In the genomic region with DNA sequence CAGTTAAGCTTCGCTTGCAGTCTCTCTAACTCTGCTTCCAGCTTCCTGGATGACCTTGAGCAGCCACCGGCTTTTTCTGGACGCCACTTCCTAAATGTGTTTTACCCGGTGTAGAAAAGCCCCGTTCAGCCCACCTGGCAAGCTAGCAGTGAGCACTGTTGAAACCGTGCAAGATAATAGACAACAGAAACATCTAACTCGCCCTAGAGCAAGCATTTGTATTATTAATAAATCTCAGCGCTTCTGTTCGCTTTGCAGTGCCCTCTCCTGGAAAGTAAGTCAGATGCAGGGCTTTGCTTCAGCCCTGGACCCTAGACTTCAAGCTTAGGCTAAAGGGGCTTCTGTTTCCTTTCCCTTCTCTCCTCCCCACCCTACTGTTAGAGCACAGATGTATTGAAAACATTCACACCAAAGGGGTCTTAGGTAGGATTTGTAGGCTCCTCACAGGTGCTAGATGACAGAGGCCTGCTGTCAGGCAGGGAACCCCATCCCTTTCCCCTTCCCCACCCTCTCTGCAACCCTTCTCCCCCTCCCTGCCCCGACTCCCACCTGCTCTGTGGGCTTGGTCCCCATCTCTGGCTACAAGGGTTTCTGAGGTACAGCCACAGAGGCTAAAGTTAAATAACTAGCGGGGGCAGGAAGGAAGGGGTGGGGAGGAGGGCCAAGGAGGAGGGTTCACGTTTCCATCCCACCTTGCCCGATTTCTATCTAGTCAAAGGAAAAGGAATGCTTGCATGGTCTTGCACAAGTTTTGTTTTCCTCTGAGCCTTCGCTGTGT, we compare ENCODE assay signal across 8 mouse cellular contexts. TPM values are rescaled to one million over a fixed set of nuclear protein-coding genes. Genes with fewer than 3 reads are reported as not detected.
DNase-seq lines count a peak whose midpoint lies in the region; ATAC-seq and TF ChIP-seq lines count a peak whose summit lies in the region.

A gene (minus strand): TSS at position 593 of the 778 bp plus-strand sequence.

- ATAC-seq in lung, embryonic 15.5 days (ENCODE audit: borderline replicate concordance, extremely low read depth, low FRiP score, low TSS enrichment), result no peak
- no peak for ATAC-seq in hindbrain, postnatal 0 days
- no peak for ATAC-seq in midbrain, postnatal 0 days (ENCODE audit: low FRiP score)

- no peaks in the 10 kb centered on the region for H3K9me3 ChIP-seq in lung, embryonic 15.5 days
- no peaks in the 10 kb centered on the region for H3K9me3 ChIP-seq in embryonic facial prominence, embryonic 10.5 days
- no peaks in the 10 kb centered on the region for H3K9me3 ChIP-seq in hindbrain, postnatal 0 days (ENCODE audit: low read length)
- H3K9me3 ChIP-seq in midbrain, postnatal 0 days (ENCODE audit: low read length), result no peaks in the 10 kb centered on the region

- peak within 1 kb of the TSS; percentile 17; the same call in 1 of the 2 replicates for H3K9ac ChIP-seq in lung, embryonic 15.5 days
- peak within 1 kb of the TSS; percentile 63 for H3K9ac ChIP-seq in hindbrain, postnatal 0 days (replicated peaks; ENCODE audit: low read length)
- H3K9ac ChIP-seq in midbrain, postnatal 0 days (replicated peaks; ENCODE audit: low read length, poor library complexity, severe bottlenecking), result peak within 1 kb of the TSS; percentile 66

- no peak for DNase-seq in lung, adult 18-20 months
- DNase-seq in embryonic facial prominence, embryonic 10.5 days (ENCODE audit: low spot score), result no peak
- DNase-seq in hindbrain, postnatal 0 days (ENCODE audit: low spot score), result peak; percentile 75
- peak; percentile 70 for DNase-seq in midbrain, postnatal 0 days (ENCODE audit: low spot score)
- no peak for DNase-seq in thymus, adult 18-20 months
- DNase-seq in natural killer cell, adult 2 months (ENCODE audit: low spot score in 2 of 2), result no peak
- no peak for DNase-seq in c-Kit-positive CD71-positive TER-119-positive erythroid progenitor cells, embryonic 14.5 days (ENCODE audit: low spot score)

- peak within 1 kb of the TSS; percentile 70 for H3K4me2 ChIP-seq in lung, embryonic 15.5 days
- H3K4me2 ChIP-seq in hindbrain, postnatal 0 days (ENCODE audit: low read depth, low read length), result peak within 1 kb of the TSS; percentile 60
- H3K4me2 ChIP-seq in midbrain, postnatal 0 days (ENCODE audit: low read depth, low read length, poor library complexity, severe bottlenecking), result peak within 1 kb of the TSS; percentile 61

- H3K27me3 ChIP-seq in lung, embryonic 15.5 days, result peaks cover 44% of the 10 kb centered on the region
- H3K27me3 ChIP-seq in embryonic facial prominence, embryonic 10.5 days (replicated peaks; ENCODE audit: low read depth, poor library complexity, severe bottlenecking), result peaks cover 85% of the 10 kb centered on the region
- no peaks in the 10 kb centered on the region for H3K27me3 ChIP-seq in hindbrain, postnatal 0 days (ENCODE audit: insufficient read depth, low read length)
- H3K27me3 ChIP-seq in midbrain, postnatal 0 days (ENCODE audit: insufficient read depth, low read length), result 0 out of 2 replicates have a peak, but pooled peaks cover 7% of the 10 kb centered on the region

- peak within 1 kb of the TSS; percentile 75 for H3K4me3 ChIP-seq in lung, embryonic 15.5 days
- H3K4me3 ChIP-seq in embryonic facial prominence, embryonic 10.5 days, result peak within 1 kb of the TSS; percentile 55
- peak within 1 kb of the TSS; percentile 50 for H3K4me3 ChIP-seq in hindbrain, postnatal 0 days (ENCODE audit: low read length)
- peak within 1 kb of the TSS; percentile 48 for H3K4me3 ChIP-seq in midbrain, postnatal 0 days (ENCODE audit: low read depth, low read length)

- H3K27ac ChIP-seq in lung, embryonic 15.5 days, result no peak within 1 kb of the TSS
- no peak within 1 kb of the TSS for H3K27ac ChIP-seq in embryonic facial prominence, embryonic 10.5 days (replicated peaks)
- H3K27ac ChIP-seq in hindbrain, postnatal 0 days, result peak within 1 kb of the TSS; percentile 85
- H3K27ac ChIP-seq in midbrain, postnatal 0 days (ENCODE audit: low read depth, low read length), result peak within 1 kb of the TSS; percentile 67

- peak; percentile 62 for TF ChIP-seq CTCF in hindbrain, postnatal 0 days (IDR thresholded peaks at IDR 0.05; ENCODE audit: low read depth)
- peak; percentile 75 for TF ChIP-seq CTCF in midbrain, postnatal 0 days (IDR thresholded peaks at IDR 0.05)

- 24% methylated on average over 14 of the region's 14 CpGs for WGBS in lung, embryonic 15.5 days
- WGBS in embryonic facial prominence, embryonic 10.5 days, result 20% methylated on average over 14 of the region's 14 CpGs
- WGBS in hindbrain, postnatal 0 days, result 25% methylated on average over 14 of the region's 14 CpGs
- WGBS in midbrain, postnatal 0 days, result 18% methylated on average over 14 of the region's 14 CpGs

- H3K4me1 ChIP-seq in lung, embryonic 15.5 days, result peaks cover 55% of the 10 kb centered on the region
- H3K4me1 ChIP-seq in embryonic facial prominence, embryonic 10.5 days, result peaks cover 81% of the 10 kb centered on the region
- peaks cover 22% of the 10 kb centered on the region for H3K4me1 ChIP-seq in hindbrain, postnatal 0 days (ENCODE audit: insufficient read depth, low read length)
- H3K4me1 ChIP-seq in midbrain, postnatal 0 days (ENCODE audit: insufficient read depth, low read length), result peaks cover 26% of the 10 kb centered on the region

- H3K36me3 ChIP-seq in lung, embryonic 15.5 days, result no peaks in the 10 kb centered on the region
- no peaks in the 10 kb centered on the region for H3K36me3 ChIP-seq in embryonic facial prominence, embryonic 10.5 days (replicated peaks)
- no peaks in the 10 kb centered on the region for H3K36me3 ChIP-seq in hindbrain, postnatal 0 days (ENCODE audit: insufficient read depth, low read length)
- no peaks in the 10 kb centered on the region for H3K36me3 ChIP-seq in midbrain, postnatal 0 days (ENCODE audit: insufficient read depth, low read length)

RNA-seq across cellular contexts. Expression of the gene that starts here (rescaled TPM):
- 0.24 and 0.55 TPM in 2 replicates for polyA plus RNA-seq in lung, embryonic 15.5 days (2015; fragmentation: Nextera tagmentation; extraction: Ambion mirVana)
- 0.16 TPM in 1 of 2 replicates, not detected in the other for polyA plus RNA-seq in embryonic facial prominence, embryonic 10.5 days (2016; fragmentation: Nextera tagmentation; extraction: Ambion mirVana)
- 0.16 and 0.43 TPM in 2 replicates for total RNA-seq in hindbrain, postnatal 0 days (2014; rRNA removed)
- polyA plus RNA-seq in hindbrain, postnatal 0 days (2015; fragmentation: Nextera tagmentation; extraction: Ambion mirVana), result 0.88 and 1.0 TPM in 2 replicates
- 0.61 and 1.4 TPM in 2 replicates for total RNA-seq in midbrain, postnatal 0 days (2014; rRNA removed)
- 0.75 and 0.83 TPM in 2 replicates for polyA plus RNA-seq in midbrain, postnatal 0 days (2015; fragmentation: Nextera tagmentation; extraction: Ambion mirVana)

Comparison
In these comparisons a context has a peak if more than half of its experiments do, and no peak if none do; other contexts are left out.
1. H3K27ac ChIP-seq: peak in hindbrain, postnatal 0 days (single experiment) and midbrain, postnatal 0 days (single experiment); none in lung, embryonic 15.5 days (single experiment) and embryonic facial prominence, embryonic 10.5 days (single experiment).
2. DNase-seq: peak in hindbrain, postnatal 0 days (single experiment) and midbrain, postnatal 0 days (single experiment); none in lung, adult 18-20 months (0 of 2), embryonic facial prominence, embryonic 10.5 days (single experiment), thymus, adult 18-20 months (0 of 2), natural killer cell, adult 2 months (0 of 2) and c-Kit-positive CD71-positive TER-119-positive erythroid progenitor cells, embryonic 14.5 days (single experiment).
3. Peak in every context shown above with its lines, with median percentiles within 50 percentile points of each other: H3K4me2 ChIP-seq, H3K4me3 ChIP-seq and H3K9ac ChIP-seq.